Mouse (Mus musculus): ENCODE measurements around the gene Lcn4. TPM values are rescaled to one million over a fixed set of nuclear protein-coding genes. Genes with fewer than 3 reads are reported as not detected.
A peak's percentile ranks its signal among the peaks of the same experiment; 100 is the strongest.

Gene Lcn4
- total and polyA plus RNA-seq, 3 experiments: not detected

- H3K4me3 ChIP-seq (ENCODE audit: low read depth, low read length): no peak overlapping the region
Measured at GRCm38 (mm10) chr2:26661768-26662508, 9.1 kb downstream of the Lcn4 start.

GRCm38 (mm10) chr2:26661143-26661752, 9.8 kb downstream of the Lcn4 start:
- no peak overlapping the region for H3K4me3 ChIP-seq (ENCODE audit: low read depth, low read length)
- no peak for TF ChIP-seq POLR2AphosphoS5 (IDR thresholded peaks at IDR 0.05; ENCODE audit: insufficient replicate concordance, low read depth, low read length)
- no peak for TF ChIP-seq TAL1 (conservative IDR thresholded peaks at IDR 0.05; ENCODE audit: low read depth, low read length)
- TF ChIP-seq CTCF (IDR thresholded peaks at IDR 0.05; ENCODE audit: low read depth, low read length): no peak
- no peak for TF ChIP-seq GATA1 (IDR thresholded peaks at IDR 0.05; ENCODE audit: borderline replicate concordance, low read length)
- no peak for TF ChIP-seq GATA2 (IDR thresholded peaks at IDR 0.05; ENCODE audit: borderline replicate concordance, low read depth, low read length)
- ATAC-seq (ENCODE audit: extremely low read depth, insufficient number of reproducible peaks, low FRiP score, poor library complexity, severe bottlenecking): no peak

More at GRCm38 (mm10) chr2:26661768-26662508, 9.1 kb downstream of the Lcn4 start:
- no peak for TF ChIP-seq GATA2 (IDR thresholded peaks at IDR 0.05; ENCODE audit: borderline replicate concordance, low read depth, low read length)
- Histone ChIP-seq H3K27me3 (ENCODE audit: insufficient read depth, low read length) (peaks cover 10% of the 10 kb centered on the region), H3K36me3 (replicated peaks) (no peaks in the 10 kb centered on the region), H3K4me1 (ENCODE audit: insufficient read depth, low read depth, low read length) (no peaks in the 10 kb centered on the region), H3K9me3 (replicated peaks) (no peaks in the 10 kb centered on the region)
- no peak for ATAC-seq (ENCODE audit: extremely low read depth, insufficient number of reproducible peaks, low FRiP score, poor library complexity, severe bottlenecking)
- DNase-seq (ENCODE audit: low spot score): no peak

GRCm38 (mm10) chr2:26657426-26657825, 13.7 kb downstream of the Lcn4 start:
- Histone ChIP-seq H3K36me3 (replicated peaks) (no peaks in the 10 kb centered on the region), H3K4me3 (ENCODE audit: low read depth, low read length) (no peak overlapping the region), H3K9me3 (replicated peaks) (no peaks in the 10 kb centered on the region), H3K27me3 (ENCODE audit: insufficient read depth, low read length) (peaks cover 9% of the 10 kb centered on the region), H3K4me1 (ENCODE audit: insufficient read depth, low read depth, low read length) (no peaks in the 10 kb centered on the region)
- TF ChIP-seq POLR2AphosphoS5 (IDR thresholded peaks at IDR 0.05; ENCODE audit: insufficient replicate concordance, low read depth, low read length) (no peak), GATA2 (IDR thresholded peaks at IDR 0.05; ENCODE audit: borderline replicate concordance, low read depth, low read length) (no peak), TAL1 (conservative IDR thresholded peaks at IDR 0.05; ENCODE audit: low read depth, low read length) (no peak), CTCF (IDR thresholded peaks at IDR 0.05; ENCODE audit: low read depth, low read length) (no peak), GATA1 (IDR thresholded peaks at IDR 0.05; ENCODE audit: borderline replicate concordance, low read length) (no peak)
- no peak for ATAC-seq (ENCODE audit: extremely low read depth, insufficient number of reproducible peaks, low FRiP score, poor library complexity, severe bottlenecking)
- DNase-seq (ENCODE audit: low spot score): no peak

More at GRCm38 (mm10) chr2:26661143-26661752, 9.8 kb downstream of the Lcn4 start:
- H3K9me3 ChIP-seq (replicated peaks): no peaks in the 10 kb centered on the region
- H3K4me1 ChIP-seq (ENCODE audit: insufficient read depth, low read depth, low read length): no peaks in the 10 kb centered on the region
- H3K36me3 ChIP-seq (replicated peaks): no peaks in the 10 kb centered on the region
- no peak for DNase-seq (ENCODE audit: low spot score)
- peaks cover 10% of the 10 kb centered on the region for H3K27me3 ChIP-seq (ENCODE audit: insufficient read depth, low read length)

GRCm38 (mm10) chr2:26654687-26655086, 16.4 kb downstream of the Lcn4 start:
- no peak for ATAC-seq (ENCODE audit: extremely low read depth, insufficient number of reproducible peaks, low FRiP score, poor library complexity, severe bottlenecking)

GRCm38 (mm10) chr2:26646643-26647293, 24.3 kb downstream of the Lcn4 start:
- ATAC-seq (ENCODE audit: extremely low read depth, insufficient number of reproducible peaks, low FRiP score, poor library complexity, severe bottlenecking) (peak; percentile 83), DNase-seq (ENCODE audit: low spot score) (peak; percentile 72)
- H3K4me3 ChIP-seq (ENCODE audit: low read depth, low read length): no peak overlapping the region
- TF ChIP-seq GATA2 (IDR thresholded peaks at IDR 0.05; ENCODE audit: borderline replicate concordance, low read depth, low read length) (no peak), CTCF (IDR thresholded peaks at IDR 0.05; ENCODE audit: low read depth, low read length) (peak; percentile 99)
- H3K27me3 ChIP-seq (ENCODE audit: insufficient read depth, low read length): peaks cover 37% of the 10 kb centered on the region
- H3K36me3 ChIP-seq (replicated peaks): no peaks in the 10 kb centered on the region
- peaks cover 12% of the 10 kb centered on the region for H3K4me1 ChIP-seq (ENCODE audit: insufficient read depth, low read depth, low read length)
- no peaks in the 10 kb centered on the region for H3K9me3 ChIP-seq (replicated peaks)

More at GRCm38 (mm10) chr2:26654687-26655086, 16.4 kb downstream of the Lcn4 start:
- Histone ChIP-seq H3K4me3 (ENCODE audit: low read depth, low read length) (no peak overlapping the region), H3K27me3 (ENCODE audit: insufficient read depth, low read length) (peaks cover 11% of the 10 kb centered on the region), H3K4me1 (ENCODE audit: insufficient read depth, low read depth, low read length) (no peaks in the 10 kb centered on the region), H3K36me3 (replicated peaks) (no peaks in the 10 kb centered on the region), H3K9me3 (replicated peaks) (no peaks in the 10 kb centered on the region)
- no peak for TF ChIP-seq GATA2 (IDR thresholded peaks at IDR 0.05; ENCODE audit: borderline replicate concordance, low read depth, low read length)
- TF ChIP-seq GATA1 (IDR thresholded peaks at IDR 0.05; ENCODE audit: borderline replicate concordance, low read length): no peak
- no peak for TF ChIP-seq TAL1 (conservative IDR thresholded peaks at IDR 0.05; ENCODE audit: low read depth, low read length)
- TF ChIP-seq CTCF (IDR thresholded peaks at IDR 0.05; ENCODE audit: low read depth, low read length): no peak
- DNase-seq (ENCODE audit: low spot score): no peak

- H3K27me3 ChIP-seq (ENCODE audit: insufficient read depth, low read length): peaks cover 29% of the 10 kb centered on the region
- no peak for TF ChIP-seq TAL1 (conservative IDR thresholded peaks at IDR 0.05; ENCODE audit: low read depth, low read length)
- no peak for TF ChIP-seq GATA1 (IDR thresholded peaks at IDR 0.05; ENCODE audit: borderline replicate concordance, low read length)
- TF ChIP-seq CTCF (IDR thresholded peaks at IDR 0.05; ENCODE audit: low read depth, low read length): peak; percentile 68
- no peak for TF ChIP-seq POLR2AphosphoS5 (IDR thresholded peaks at IDR 0.05; ENCODE audit: insufficient replicate concordance, low read depth, low read length)
- no peak for TF ChIP-seq GATA2 (IDR thresholded peaks at IDR 0.05; ENCODE audit: borderline replicate concordance, low read depth, low read length)
- H3K9me3 ChIP-seq (replicated peaks): no peaks in the 10 kb centered on the region
- peaks cover 28% of the 10 kb centered on the region for H3K4me1 ChIP-seq (ENCODE audit: insufficient read depth, low read depth, low read length)
- no peak overlapping the region for H3K4me3 ChIP-seq (ENCODE audit: low read depth, low read length)
- peaks cover 3% of the 10 kb centered on the region for H3K36me3 ChIP-seq (replicated peaks)
- ATAC-seq (ENCODE audit: extremely low read depth, insufficient number of reproducible peaks, low FRiP score, poor library complexity, severe bottlenecking): no peak
- peak; percentile 35 for DNase-seq (ENCODE audit: low spot score)
Measured at GRCm38 (mm10) chr2:26643942-26644341, 27.1 kb downstream of the Lcn4 start.

All from G1E (cell line).